Mouse (Mus musculus) ovary, postnatal 10 days (tissue): ENCODE measurements around the gene Scgb2b7.
"Not testable (repeated sequence)": the region's sequence is repeated elsewhere in the genome, so short reads cannot be mapped to it uniquely, and the experiment has no call there.

Experiments
- DNase-seq: peaks from one replicate; pipeline ENCODE4 v3.0.0; 2022; ENCODE audit warnings: low spot score

Gene Scgb2b7

DNA sequence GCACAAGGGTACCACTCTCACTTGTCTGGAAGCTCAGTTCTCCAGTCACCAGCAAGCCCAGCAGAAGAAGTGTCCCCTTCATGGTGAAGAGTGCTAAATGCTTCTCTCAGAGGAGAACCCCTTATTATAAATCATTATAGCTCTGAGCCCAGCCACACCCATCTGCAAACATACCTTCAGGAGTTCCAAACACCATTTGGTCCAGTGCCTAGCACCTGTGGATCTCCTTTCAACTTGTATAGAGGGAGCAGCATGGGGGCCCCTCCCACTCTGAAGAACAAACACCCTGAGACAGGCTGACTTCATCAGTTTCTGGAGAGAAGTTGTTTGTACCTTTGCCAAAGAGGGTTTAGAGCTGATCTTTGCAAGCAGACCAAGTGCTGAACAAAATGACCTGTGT is at the start of gene Scgb2b7:
Gene Scgb2b7 (minus strand): TSS at position 101 of the 400 bp plus-strand sequence.
- not testable (repeated sequence) for DNase-seq

DNA sequence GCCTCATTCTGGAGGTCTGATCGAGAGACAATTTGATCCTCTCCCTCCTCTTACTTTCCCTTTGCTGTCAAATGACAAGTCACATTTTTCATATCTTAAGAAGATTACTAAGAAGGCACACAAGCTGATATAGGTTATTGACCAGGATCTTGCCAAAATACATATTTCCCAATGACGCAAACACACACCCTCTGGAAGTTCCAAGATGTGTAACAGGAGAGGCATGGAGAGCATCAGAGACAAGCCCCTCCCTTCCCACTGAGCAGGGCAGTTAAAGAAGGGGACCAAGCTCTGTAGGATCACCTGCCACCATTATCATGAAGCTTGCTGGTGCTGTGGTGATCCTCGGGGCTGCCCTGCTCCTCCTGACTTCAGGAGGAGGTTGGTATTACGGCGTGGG is 6.8 kb upstream of the Scgb2b7 start, which contains the start of gene Scgb1b7:
Gene Scgb1b7 (plus strand): TSS at position 301 of the 400 bp plus-strand sequence.
- DNase-seq: not testable (repeated sequence)
